Mouse (Mus musculus) olfactory bulb, adult 2 months (tissue): Measurements from ENCODE around the gene Syt6. TPM values are rescaled to one million over a fixed set of nuclear protein-coding genes. Genes with fewer than 3 reads are reported as not detected.

ENCODE experiments used
- H3K27ac ChIP-seq: fragments of 200-500 bp; 2 replicates; pipeline ENCODE4 v1.5.1; 2012; ENCODE audit warnings: low read depth, low read length; ENCODE audit not compliant: insufficient read depth
- H3K4me1 ChIP-seq: fragments of 200-500 bp; 2 replicates; pipeline ENCODE4 v1.6.1; 2012; ENCODE audit warnings: low read length; ENCODE audit not compliant: control insufficient read depth, insufficient read depth
- H3K4me3 ChIP-seq: fragments of 200-500 bp; 2 replicates; pipeline ENCODE4 v1.5.1; 2012; ENCODE audit warnings: mild to moderate bottlenecking, low read depth, low read length, moderate library complexity; ENCODE audit not compliant: insufficient read depth
- CTCF ChIP-seq: fragments of 200-500 bp; IDR thresholded peaks from 2 replicates; pipeline ENCODE4 v1.5.1; 2012; ENCODE audit warnings: low read depth, mild to moderate bottlenecking, low read length, moderate library complexity; ENCODE audit not compliant: insufficient read depth
- POLR2A ChIP-seq: fragments of 200-500 bp; IDR thresholded peaks from 2 replicates; pipeline ENCODE4 v1.6.1; 2012; ENCODE audit warnings: mild to moderate bottlenecking, low read depth, low read length, moderate library complexity; ENCODE audit not compliant: insufficient read depth
- WGBS: fragments of 180-500 bp; shearing (Covaris S2); methylation state at CpG from one replicate; pipeline ENCODE4 v1.1.7; 2018; 5-methylcytosine and 5-hydroxymethylcytosine counted together
- polyA plus RNA-seq: library from polyadenylated mRNA; stranded (reverse); fragments of >200 nt; gene quantifications from 2 replicates; pipeline ENCODE4 v1.2.4, GENCODE M21; 2012; ENCODE audit warnings: low replicate concordance; ENCODE audit not compliant: missing spikeins, insufficient read depth, insufficient read length

Gene Syt6
- polyA plus RNA-seq = 104 and 138 TPM in 2 replicates

DNA sequence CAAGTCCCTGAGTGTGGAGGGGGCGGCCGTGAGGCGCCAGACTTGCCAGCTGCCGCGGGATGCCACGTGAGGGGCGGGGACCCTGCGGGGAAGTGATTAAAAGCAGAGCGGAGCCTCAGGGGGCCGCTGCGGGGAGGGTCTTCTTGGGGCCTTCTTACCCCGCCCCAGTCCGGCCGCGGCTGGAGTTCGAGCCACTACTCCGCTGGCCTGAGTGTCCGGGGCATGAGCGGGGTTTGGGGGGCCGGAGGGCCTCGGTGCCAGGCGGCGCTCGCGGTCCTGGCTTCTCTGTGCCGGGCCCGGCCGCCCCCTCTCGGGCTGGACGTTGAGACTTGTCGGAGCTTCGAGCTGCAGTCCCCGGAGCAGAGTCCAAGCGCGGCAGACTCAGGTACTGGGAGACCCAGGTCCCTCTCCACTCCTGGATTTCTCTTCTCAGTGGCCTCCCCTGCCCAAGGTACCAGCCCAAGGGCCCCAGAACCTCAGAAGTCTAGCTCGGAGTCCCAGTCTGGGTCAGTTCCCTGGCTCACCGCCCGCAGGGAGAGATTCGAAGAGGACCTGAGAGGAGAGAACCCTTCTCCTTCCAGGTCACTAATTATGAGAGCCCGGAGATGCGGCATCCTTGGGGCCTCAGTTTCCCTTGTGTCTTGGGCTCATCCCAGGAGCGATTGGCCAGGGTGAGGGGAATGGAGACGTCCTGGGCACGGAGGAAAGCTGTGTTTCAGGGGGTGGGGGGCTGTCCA is at the start of gene Syt6:
Gene Syt6, plus strand, starts transcription at position 76 of the 737 bp plus-strand sequence.
- H3K4me3 ChIP-seq = peak within 1 kb of the TSS; percentile 93
- H3K27ac ChIP-seq = peak within 1 kb of the TSS; percentile 95
- WGBS = 2% methylated on average over 44 of the region's 44 CpGs
- TF ChIP-seq CTCF = no peak
- TF ChIP-seq POLR2A = peak; percentile 9; the same call in 1 of the 2 replicates
- H3K4me1 ChIP-seq = peaks cover 34% of the 10 kb centered on the region

DNA sequence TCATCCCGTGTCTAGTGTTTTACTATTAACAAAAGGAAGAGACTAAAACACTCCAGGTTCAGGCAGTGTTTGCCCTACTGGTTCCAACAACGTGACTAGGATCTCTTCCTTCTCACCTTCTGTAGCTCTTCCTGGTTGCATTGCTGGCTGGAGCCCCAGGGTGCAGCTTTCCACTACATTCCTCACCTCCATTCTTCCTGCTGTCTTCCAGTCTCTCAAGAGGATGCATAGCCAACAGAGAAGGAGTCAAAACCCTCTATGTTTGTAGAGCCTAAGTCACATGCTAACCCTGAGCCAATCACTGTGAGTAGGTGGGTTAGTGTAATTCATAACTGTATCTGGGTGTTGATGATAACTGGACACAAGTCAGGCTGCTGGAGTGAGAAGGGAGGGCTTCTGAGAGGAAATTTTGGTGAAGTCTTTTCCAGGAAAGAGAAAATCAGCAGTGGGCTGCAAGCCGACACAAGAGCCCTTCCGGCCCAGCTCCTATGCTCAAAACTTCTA is 48.8 kb upstream of the Syt6 start:
- no peak overlapping the region for H3K27ac ChIP-seq
- H3K4me1 ChIP-seq = no peaks in the 10 kb centered on the region
- 88% methylated on average over 4 of the region's 4 CpGs for WGBS
- no peak for TF ChIP-seq POLR2A
- no peak for TF ChIP-seq CTCF
- no peak overlapping the region for H3K4me3 ChIP-seq

GRCm38 (mm10) chr3:103526864-103527263 is 48.2 kb upstream of the Syt6 start:
- Histone ChIP-seq H3K27ac (no peak overlapping the region), H3K4me3 (no peak overlapping the region), H3K4me1 (no peaks in the 10 kb centered on the region)
- no peak for TF ChIP-seq CTCF
- no peak for TF ChIP-seq POLR2A
- WGBS = 26% methylated on average over 2 of the region's 2 CpGs

GRCm38 (mm10) chr3:103534036-103534435 is 41.0 kb upstream of the Syt6 start:
- Histone ChIP-seq H3K4me1 (peaks cover 9% of the 10 kb centered on the region), H3K27ac (no peak overlapping the region), H3K4me3 (no peak overlapping the region)
- WGBS = 98% methylated on average over 9 of the region's 9 CpGs
- TF ChIP-seq CTCF = no peak
- no peak for TF ChIP-seq POLR2A

- 44% methylated on average over 5 of the region's 5 CpGs for WGBS
- no peak overlapping the region for H3K4me3 ChIP-seq
- H3K4me1 ChIP-seq = peaks cover 13% of the 10 kb centered on the region
- H3K27ac ChIP-seq = 0 out of 2 replicates have a peak overlapping the region, but pooled peaks have one; percentile 3
- TF ChIP-seq POLR2A (no peak), CTCF (no peak)
Observed at GRCm38 (mm10) chr3:103535207-103535606, 39.8 kb upstream of the Syt6 start.

DNA sequence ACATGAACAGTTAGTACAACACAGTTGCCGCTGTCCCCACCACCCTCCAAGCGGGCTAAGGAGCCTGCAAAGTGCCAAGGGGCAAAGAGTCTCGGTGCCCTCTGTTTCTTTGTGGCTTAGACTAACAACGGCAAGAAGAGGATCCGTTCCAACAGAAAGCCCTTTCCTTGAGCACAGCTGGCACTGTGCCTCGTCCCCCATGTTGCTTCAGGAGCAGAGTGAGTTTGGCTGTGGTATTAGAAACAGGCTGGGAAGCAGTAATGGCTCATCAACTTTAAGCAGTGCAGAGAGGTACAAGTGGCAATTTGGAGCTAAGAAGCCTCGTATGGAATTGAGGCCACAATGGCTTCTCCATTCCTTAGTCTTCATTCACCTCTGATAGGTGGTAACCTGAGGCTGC is 35.9 kb upstream of the Syt6 start:
- Histone ChIP-seq H3K4me3 (no peak overlapping the region), H3K27ac (no peak overlapping the region), H3K4me1 (peaks cover 7% of the 10 kb centered on the region)
- WGBS = 38% methylated on average over 7 of the region's 7 CpGs
- TF ChIP-seq CTCF = no peak
- TF ChIP-seq POLR2A = no peak

- Histone ChIP-seq H3K27ac (no peak overlapping the region), H3K4me3 (no peak overlapping the region), H3K4me1 (peaks cover 7% of the 10 kb centered on the region; the same call in 1 of the 2 replicates)
- TF ChIP-seq CTCF = no peak
- TF ChIP-seq POLR2A = no peak
- WGBS = 78% methylated on average over 2 of the region's 2 CpGs
Observed at GRCm38 (mm10) chr3:103546166-103546565, 28.9 kb upstream of the Syt6 start.

DNA sequence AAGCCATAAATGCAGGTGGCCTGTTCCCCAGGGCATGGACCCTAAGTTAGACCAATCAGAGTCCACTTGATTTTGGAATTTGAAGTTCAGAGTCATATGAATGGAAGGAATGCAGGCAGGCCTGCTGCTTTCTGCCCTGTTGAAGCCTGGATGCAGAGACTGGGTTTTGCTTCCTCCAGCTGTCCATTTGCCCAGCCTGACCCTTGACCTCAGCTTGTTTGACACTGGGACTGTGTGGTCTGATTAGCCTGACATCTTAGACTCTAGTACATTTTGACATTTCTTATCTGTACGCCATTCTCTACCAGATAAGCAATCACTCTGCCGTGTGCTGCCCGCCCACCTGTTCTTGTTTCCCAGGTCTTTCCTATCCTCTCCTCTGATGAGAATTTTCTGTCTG is 28.4 kb upstream of the Syt6 start:
- TF ChIP-seq POLR2A = no peak
- no peak for TF ChIP-seq CTCF
- WGBS = 95% methylated on average over 3 of the region's 3 CpGs
- Histone ChIP-seq H3K4me3 (no peak overlapping the region), H3K27ac (no peak overlapping the region), H3K4me1 (peaks cover 7% of the 10 kb centered on the region; the same call in 1 of the 2 replicates)

DNA sequence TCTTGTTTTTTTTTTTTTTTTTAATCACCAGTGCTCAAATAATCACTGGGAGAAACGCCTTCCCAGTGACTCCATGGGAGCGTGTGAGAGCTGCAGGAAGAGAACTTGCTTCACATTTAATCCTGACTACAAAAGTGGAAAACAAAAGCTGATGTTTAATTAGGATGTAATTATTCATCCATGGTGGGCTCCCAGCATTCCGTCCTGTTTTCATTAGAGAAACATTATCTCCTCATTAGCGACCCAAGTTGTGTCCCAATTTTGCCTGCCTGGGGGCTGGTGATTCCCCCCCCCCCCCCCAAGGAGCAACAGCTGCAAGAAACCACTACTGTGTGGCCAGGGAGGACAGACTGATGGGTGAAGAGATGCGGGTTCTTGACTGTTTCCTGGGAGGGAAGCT is 24.8 kb upstream of the Syt6 start:
- TF ChIP-seq CTCF (no peak), POLR2A (no peak)
- peaks cover 14% of the 10 kb centered on the region for H3K4me1 ChIP-seq
- 22% methylated on average over 5 of the region's 5 CpGs for WGBS
- no peak overlapping the region for H3K27ac ChIP-seq
- no peak overlapping the region for H3K4me3 ChIP-seq
